Mouse (Mus musculus): ENCODE results near the gene Bach2. TPM values are rescaled to one million over a fixed set of nuclear protein-coding genes. Genes with fewer than 3 reads are reported as not detected.
A peak's percentile ranks its signal among the peaks of the same experiment; 100 is the strongest.

The Bach2 gene
- polyA plus RNA-seq, 1 experiment = 18.7 TPM

DNA sequence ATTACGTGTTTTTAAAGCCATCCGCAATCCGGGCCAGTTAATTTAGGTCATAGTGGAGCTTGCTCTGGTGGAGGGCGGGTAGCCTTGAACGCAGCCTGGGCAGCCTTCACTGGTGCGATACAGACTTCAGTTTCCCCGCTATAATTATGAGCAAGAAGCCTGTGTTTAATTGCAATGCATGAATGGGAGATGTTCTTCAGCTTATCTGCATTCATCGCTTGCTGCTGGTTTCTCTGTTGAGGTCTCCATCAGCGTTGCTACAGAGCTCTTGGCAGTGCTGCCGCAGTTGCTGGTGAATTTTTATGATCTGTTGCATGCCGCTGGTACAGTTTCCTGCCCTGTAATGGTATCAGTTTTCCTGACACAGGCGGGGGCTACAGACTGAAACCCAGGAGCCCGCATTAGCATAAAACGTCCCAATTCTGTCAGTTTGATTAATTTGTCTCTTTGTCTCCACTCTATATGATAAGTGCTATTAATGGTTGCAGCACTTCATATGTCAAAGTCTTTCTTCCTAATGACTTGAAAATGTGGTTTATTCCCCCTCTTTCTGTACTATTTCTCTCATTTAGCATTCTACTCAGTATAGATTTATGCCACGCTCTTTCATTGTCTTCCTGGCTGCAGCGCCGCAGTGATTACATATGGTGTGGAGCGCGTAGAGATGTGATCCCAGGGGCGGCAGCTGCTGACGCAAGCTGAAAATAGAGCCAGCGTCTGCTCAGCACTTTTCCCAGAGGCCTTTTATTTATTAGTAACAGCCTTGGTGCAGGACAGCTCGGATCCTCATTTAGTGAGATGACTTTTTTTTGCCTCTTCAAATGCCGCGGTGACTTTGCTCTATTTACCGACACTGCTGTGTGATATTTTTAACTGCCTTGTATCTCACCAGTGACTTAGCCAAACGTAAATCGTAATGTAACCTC is 292.6 kb downstream of the Bach2 start:
- no peak overlapping the region for H3K27ac ChIP-seq (ENCODE audit: insufficient read depth, low read length)
- TF ChIP-seq EP300 (IDR thresholded peaks at IDR 0.05; ENCODE audit: insufficient read depth, low read depth, low read length) (no peak), POLR2A (IDR thresholded peaks at IDR 0.05; ENCODE audit: insufficient read depth, low read length) (no peak), CTCF (IDR thresholded peaks at IDR 0.05; ENCODE audit: low read depth, low read length) (no peak)
- H3K4me3 ChIP-seq (ENCODE audit: low read depth, low read length) = no peak overlapping the region
- H3K9me3 ChIP-seq (replicated peaks; ENCODE audit: control insufficient read depth, insufficient read depth, low read length, poor library complexity, severe bottlenecking) = no peaks in the 10 kb centered on the region
- H3K36me3 ChIP-seq (ENCODE audit: control insufficient read depth, insufficient read depth, low read length, poor library complexity, severe bottlenecking) = no peaks in the 10 kb centered on the region
- H3K27me3 ChIP-seq (ENCODE audit: control insufficient read depth, insufficient read depth, low read length, poor library complexity, severe bottlenecking) = no peaks in the 10 kb centered on the region
- H3K9ac ChIP-seq (ENCODE audit: low read depth, poor library complexity, severe bottlenecking) = no peak overlapping the region
- H3K4me1 ChIP-seq (ENCODE audit: control insufficient read depth, insufficient read depth, low read length) = no peaks in the 10 kb centered on the region

DNA sequence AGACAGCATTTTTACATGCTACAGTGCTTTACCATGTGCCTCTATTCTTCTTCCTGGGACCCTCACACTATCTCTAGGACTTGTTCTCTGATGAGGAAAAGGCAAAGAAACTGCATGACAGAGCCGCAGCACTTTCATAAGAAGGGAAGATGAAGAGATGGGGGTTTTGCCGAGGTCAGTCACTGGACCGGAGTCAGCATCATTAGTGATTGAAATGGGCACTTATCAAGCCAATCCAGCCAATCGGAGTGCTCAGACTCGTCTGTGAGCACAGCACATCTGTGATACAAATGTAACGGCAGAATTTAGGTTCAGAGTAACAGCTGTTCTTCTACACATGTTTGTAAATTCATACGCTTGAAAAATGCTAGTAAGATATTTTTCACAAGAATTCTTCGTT is 293.5 kb downstream of the Bach2 start:
- H3K36me3 ChIP-seq (ENCODE audit: control insufficient read depth, insufficient read depth, low read length, poor library complexity, severe bottlenecking) = no peaks in the 10 kb centered on the region

DNA sequence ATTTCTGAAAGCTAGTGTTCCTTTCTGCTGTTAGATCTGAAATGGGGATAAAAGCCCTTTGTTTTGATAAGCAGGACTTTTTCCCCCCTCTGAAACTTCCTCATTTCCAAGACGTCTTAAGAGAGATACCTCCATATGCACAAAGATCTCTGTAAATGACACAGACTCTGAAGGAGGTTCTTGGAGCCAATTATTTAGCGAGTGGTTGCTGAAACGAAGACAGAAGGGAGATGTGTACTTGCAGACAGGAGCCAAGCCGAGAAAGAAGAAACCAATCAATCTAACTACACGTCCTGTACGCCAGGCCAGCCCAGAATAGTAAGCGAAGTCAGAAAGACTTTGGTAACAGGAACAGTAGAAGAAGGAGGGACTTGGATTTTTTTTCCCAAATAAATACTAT is 295.1 kb downstream of the Bach2 start:
- no peak overlapping the region for H3K9ac ChIP-seq (ENCODE audit: low read depth, poor library complexity, severe bottlenecking)
- no peak overlapping the region for H3K27ac ChIP-seq (ENCODE audit: insufficient read depth, low read length)
- TF ChIP-seq EP300 (IDR thresholded peaks at IDR 0.05; ENCODE audit: insufficient read depth, low read depth, low read length) = no peak
- TF ChIP-seq CTCF (IDR thresholded peaks at IDR 0.05; ENCODE audit: low read depth, low read length) = no peak
- no peak for TF ChIP-seq POLR2A (IDR thresholded peaks at IDR 0.05; ENCODE audit: insufficient read depth, low read length)
- H3K27me3 ChIP-seq (ENCODE audit: control insufficient read depth, insufficient read depth, low read length, poor library complexity, severe bottlenecking) = no peaks in the 10 kb centered on the region
- H3K36me3 ChIP-seq (ENCODE audit: control insufficient read depth, insufficient read depth, low read length, poor library complexity, severe bottlenecking) = no peaks in the 10 kb centered on the region
- H3K4me1 ChIP-seq (ENCODE audit: control insufficient read depth, insufficient read depth, low read length) = no peaks in the 10 kb centered on the region
- H3K9me3 ChIP-seq (replicated peaks; ENCODE audit: control insufficient read depth, insufficient read depth, low read length, poor library complexity, severe bottlenecking) = no peaks in the 10 kb centered on the region
- H3K4me3 ChIP-seq (ENCODE audit: low read depth, low read length) = no peak overlapping the region

More for the DNA sequence above, 293.5 kb downstream of the Bach2 start:
- Histone ChIP-seq H3K9me3 (replicated peaks; ENCODE audit: control insufficient read depth, insufficient read depth, low read length, poor library complexity, severe bottlenecking) (no peaks in the 10 kb centered on the region), H3K27me3 (ENCODE audit: control insufficient read depth, insufficient read depth, low read length, poor library complexity, severe bottlenecking) (no peaks in the 10 kb centered on the region), H3K9ac (ENCODE audit: low read depth, poor library complexity, severe bottlenecking) (no peak overlapping the region), H3K4me3 (ENCODE audit: low read depth, low read length) (no peak overlapping the region), H3K4me1 (ENCODE audit: control insufficient read depth, insufficient read depth, low read length) (no peaks in the 10 kb centered on the region), H3K27ac (ENCODE audit: insufficient read depth, low read length) (no peak overlapping the region)
- TF ChIP-seq CTCF (IDR thresholded peaks at IDR 0.05; ENCODE audit: low read depth, low read length) = no peak

- Histone ChIP-seq H3K27me3 (ENCODE audit: control insufficient read depth, insufficient read depth, low read length, poor library complexity, severe bottlenecking) (no peaks in the 10 kb centered on the region), H3K36me3 (ENCODE audit: control insufficient read depth, insufficient read depth, low read length, poor library complexity, severe bottlenecking) (no peaks in the 10 kb centered on the region), H3K9ac (ENCODE audit: low read depth, poor library complexity, severe bottlenecking) (no peak overlapping the region), H3K4me3 (ENCODE audit: low read depth, low read length) (no peak overlapping the region), H3K4me1 (ENCODE audit: control insufficient read depth, insufficient read depth, low read length) (no peaks in the 10 kb centered on the region), H3K27ac (ENCODE audit: insufficient read depth, low read length) (no peak overlapping the region), H3K9me3 (replicated peaks; ENCODE audit: control insufficient read depth, insufficient read depth, low read length, poor library complexity, severe bottlenecking) (no peaks in the 10 kb centered on the region)
- TF ChIP-seq EP300 (IDR thresholded peaks at IDR 0.05; ENCODE audit: insufficient read depth, low read depth, low read length) (no peak), POLR2A (IDR thresholded peaks at IDR 0.05; ENCODE audit: insufficient read depth, low read length) (no peak), CTCF (IDR thresholded peaks at IDR 0.05; ENCODE audit: low read depth, low read length) (no peak)
These were observed 297.0 kb downstream of the Bach2 start for GRCm38 (mm10) chr4:32535626-32536025.

- Histone ChIP-seq H3K27ac (ENCODE audit: insufficient read depth, low read length) (no peak overlapping the region), H3K9ac (ENCODE audit: low read depth, poor library complexity, severe bottlenecking) (no peak overlapping the region), H3K4me3 (ENCODE audit: low read depth, low read length) (no peak overlapping the region), H3K27me3 (ENCODE audit: control insufficient read depth, insufficient read depth, low read length, poor library complexity, severe bottlenecking) (no peaks in the 10 kb centered on the region), H3K9me3 (replicated peaks; ENCODE audit: control insufficient read depth, insufficient read depth, low read length, poor library complexity, severe bottlenecking) (no peaks in the 10 kb centered on the region), H3K4me1 (ENCODE audit: control insufficient read depth, insufficient read depth, low read length) (no peaks in the 10 kb centered on the region), H3K36me3 (ENCODE audit: control insufficient read depth, insufficient read depth, low read length, poor library complexity, severe bottlenecking) (no peaks in the 10 kb centered on the region)
- no peak for TF ChIP-seq CTCF (IDR thresholded peaks at IDR 0.05; ENCODE audit: low read depth, low read length)
- TF ChIP-seq POLR2A (IDR thresholded peaks at IDR 0.05; ENCODE audit: insufficient read depth, low read length) = no peak
- TF ChIP-seq EP300 (IDR thresholded peaks at IDR 0.05; ENCODE audit: insufficient read depth, low read depth, low read length) = no peak
These were observed 298.4 kb downstream of the Bach2 start for GRCm38 (mm10) chr4:32536870-32537508.

DNA sequence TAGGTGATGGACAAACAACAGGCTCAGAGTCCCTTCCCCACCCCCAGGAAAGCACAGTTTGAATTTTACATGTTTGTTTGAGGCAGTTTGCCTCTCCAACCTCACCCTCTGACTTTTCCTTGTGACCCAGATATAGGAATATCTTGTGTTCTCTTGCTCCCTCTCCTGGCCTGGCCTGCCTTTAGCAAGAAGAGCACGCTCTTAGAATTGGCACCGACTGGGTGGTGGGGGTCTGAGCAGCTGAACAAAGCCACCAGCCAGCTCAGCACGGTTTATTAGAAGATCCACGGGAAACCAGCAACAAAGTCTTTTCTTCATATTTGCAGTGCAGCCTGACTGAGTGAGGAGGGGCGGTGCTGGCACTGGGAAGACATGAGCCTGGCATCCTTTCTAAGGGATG is 299.5 kb downstream of the Bach2 start:
- H3K9ac ChIP-seq (ENCODE audit: low read depth, poor library complexity, severe bottlenecking) = 0 out of 2 replicates have a peak overlapping the region, but pooled peaks have one; percentile 11
- H3K27ac ChIP-seq (ENCODE audit: insufficient read depth, low read length) = no peak overlapping the region
- no peaks in the 10 kb centered on the region for H3K9me3 ChIP-seq (replicated peaks; ENCODE audit: control insufficient read depth, insufficient read depth, low read length, poor library complexity, severe bottlenecking)
- H3K27me3 ChIP-seq (ENCODE audit: control insufficient read depth, insufficient read depth, low read length, poor library complexity, severe bottlenecking) = no peaks in the 10 kb centered on the region
- no peak for TF ChIP-seq POLR2A (IDR thresholded peaks at IDR 0.05; ENCODE audit: insufficient read depth, low read length)
- TF ChIP-seq EP300 (IDR thresholded peaks at IDR 0.05; ENCODE audit: insufficient read depth, low read depth, low read length) = no peak
- TF ChIP-seq CTCF (IDR thresholded peaks at IDR 0.05; ENCODE audit: low read depth, low read length) = peak; percentile 52
- H3K4me1 ChIP-seq (ENCODE audit: control insufficient read depth, insufficient read depth, low read length) = no peaks in the 10 kb centered on the region
- no peaks in the 10 kb centered on the region for H3K36me3 ChIP-seq (ENCODE audit: control insufficient read depth, insufficient read depth, low read length, poor library complexity, severe bottlenecking)
- peak overlapping the region; percentile 28; the same call in 1 of the 2 replicates for H3K4me3 ChIP-seq (ENCODE audit: low read depth, low read length)
